Mouse (Mus musculus): Measurements from ENCODE around the gene Srsf3.
"Not testable (repeated sequence)": the region's sequence is repeated elsewhere in the genome, so short reads cannot be mapped to it uniquely, and the experiment has no call there.

The Srsf3 gene

GRCm38 (mm10) chr17:29032274-29033069, at the start of gene Srsf3:
TSS of gene Srsf3 (plus strand) at chr17:29032628.
- DNase-seq, result peak; percentile 99

- DNase-seq, result no peak
These were observed 47.6 kb upstream of the Srsf3 start for GRCm38 (mm10) chr17:28984724-28985420.

GRCm38 (mm10) chr17:28986833-28987232, 45.6 kb upstream of the Srsf3 start:
- DNase-seq, result peak; percentile 41

DNA sequence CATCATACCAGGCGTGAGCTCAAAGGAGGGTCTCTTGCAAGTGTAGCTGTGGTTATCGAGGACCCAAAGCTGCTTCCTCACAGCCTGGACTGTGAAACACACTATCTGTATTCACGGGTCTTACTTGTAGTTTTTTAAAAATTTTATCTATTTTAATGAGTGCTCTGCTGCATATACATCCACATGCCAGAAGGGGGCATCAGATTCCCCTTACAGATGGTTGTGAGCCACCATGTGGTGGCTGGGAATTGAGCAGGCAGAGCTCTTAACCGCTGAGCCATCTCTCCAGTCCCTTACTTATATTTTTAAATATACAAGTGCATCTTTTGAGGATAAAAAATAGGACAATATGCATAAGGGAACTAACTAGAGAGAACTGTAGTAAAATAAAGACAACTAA, 44.7 kb upstream of the Srsf3 start:
- DNase-seq, result peak; percentile 70

- no peak for DNase-seq
These were observed 44.1 kb upstream of the Srsf3 start for GRCm38 (mm10) chr17:28988291-28988690.

DNA sequence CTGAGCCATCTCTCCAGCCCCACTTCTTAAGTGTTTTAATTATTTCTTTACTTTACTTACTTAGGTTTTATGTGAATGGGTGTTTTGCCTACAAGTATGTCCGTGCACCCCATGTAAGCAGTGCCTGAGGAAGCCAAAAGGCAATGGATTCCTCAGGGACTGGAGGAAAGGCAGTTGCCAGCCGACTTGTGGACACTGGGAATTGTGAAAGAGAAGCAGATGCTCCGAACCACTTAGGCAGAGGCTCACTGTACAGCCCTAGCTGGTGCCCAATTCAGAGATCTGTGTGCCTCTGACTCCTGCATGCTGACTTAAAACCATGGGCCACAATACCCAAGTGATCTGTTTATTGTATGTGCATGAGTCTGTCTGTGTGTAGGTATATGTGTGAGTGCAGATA, 43.4 kb upstream of the Srsf3 start:
- no peak for DNase-seq

DNA sequence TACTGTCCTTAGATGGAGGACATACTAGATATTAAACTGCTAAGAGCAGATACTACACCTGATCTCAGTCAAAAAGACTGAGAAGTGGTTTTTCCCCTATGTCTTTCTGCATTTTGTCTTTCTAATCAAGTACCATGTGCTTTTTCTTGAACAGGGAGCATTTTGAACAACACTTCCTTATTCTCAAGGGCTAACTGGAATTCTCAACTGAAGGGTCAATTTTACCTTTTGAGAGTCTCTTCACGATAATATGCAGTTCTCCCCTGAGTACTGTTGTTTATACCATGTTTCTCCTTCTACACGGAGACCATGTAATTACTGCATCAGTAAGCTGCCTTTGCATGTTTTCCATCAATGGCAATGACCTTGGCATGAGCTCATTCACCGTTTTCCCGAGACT, 42.4 kb upstream of the Srsf3 start:
- no peak for DNase-seq

GRCm38 (mm10) chr17:28991286-28991685, 41.1 kb upstream of the Srsf3 start:
- DNase-seq, result no peak

DNA sequence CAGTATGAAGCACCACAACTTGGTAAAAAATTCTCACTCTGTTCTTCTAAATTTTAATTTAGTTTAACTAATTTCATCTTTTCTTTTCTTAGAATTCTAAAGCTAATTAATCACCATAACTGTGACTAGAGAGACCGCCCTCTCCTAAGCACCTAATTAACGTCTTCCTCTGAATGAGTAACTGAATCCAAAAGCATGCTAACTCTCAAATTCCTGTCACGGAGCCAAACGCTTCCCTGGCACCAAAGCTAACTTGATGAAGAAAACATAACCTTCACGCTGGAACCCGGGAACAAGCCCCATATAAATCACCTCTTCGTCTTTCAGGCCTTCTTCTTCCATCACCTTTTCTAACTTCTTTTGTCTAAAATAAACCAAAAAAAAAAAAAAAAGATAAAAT, 40.3 kb upstream of the Srsf3 start:
- no peak for DNase-seq

GRCm38 (mm10) chr17:28993004-28993403, 39.4 kb upstream of the Srsf3 start:
- DNase-seq, result not testable (repeated sequence)

GRCm38 (mm10) chr17:28994615-28995014, 37.8 kb upstream of the Srsf3 start:
- DNase-seq, result no peak

DNA sequence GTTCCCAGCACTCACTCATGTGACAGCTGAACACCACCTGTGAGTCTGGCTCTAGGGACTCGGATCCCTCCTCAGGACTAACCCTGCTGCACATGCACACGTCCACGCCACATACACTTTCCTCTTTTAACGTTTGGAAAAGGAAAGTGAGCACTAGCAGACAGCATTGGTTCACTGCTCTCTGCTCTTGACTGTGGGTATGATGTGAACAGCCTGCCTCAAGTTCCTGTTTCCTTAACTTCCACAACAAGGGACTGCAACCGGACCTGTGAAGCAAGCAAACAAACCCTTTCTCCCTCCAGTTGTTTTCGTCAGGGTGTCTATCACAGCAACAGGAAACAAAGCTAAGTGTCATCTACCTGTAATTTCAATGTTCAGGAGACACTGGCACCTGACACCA, 32.0 kb upstream of the Srsf3 start:
- DNase-seq, result no peak

- no peak for DNase-seq
These were observed 28.7 kb upstream of the Srsf3 start for GRCm38 (mm10) chr17:29003740-29004139.

GRCm38 (mm10) chr17:29005002-29005401, 27.4 kb upstream of the Srsf3 start:
- DNase-seq, result no peak

GRCm38 (mm10) chr17:29006812-29007211, 25.6 kb upstream of the Srsf3 start:
- no peak for DNase-seq

- peak; percentile 58 for DNase-seq
These were observed 25.2 kb upstream of the Srsf3 start for GRCm38 (mm10) chr17:29007243-29007640.

GRCm38 (mm10) chr17:29007641-29008325, 24.6 kb upstream of the Srsf3 start, which contains the start of gene Stk38:
TSS of gene Stk38 (minus strand) at chr17:29007995.
- peak; percentile 97 for DNase-seq

DNA sequence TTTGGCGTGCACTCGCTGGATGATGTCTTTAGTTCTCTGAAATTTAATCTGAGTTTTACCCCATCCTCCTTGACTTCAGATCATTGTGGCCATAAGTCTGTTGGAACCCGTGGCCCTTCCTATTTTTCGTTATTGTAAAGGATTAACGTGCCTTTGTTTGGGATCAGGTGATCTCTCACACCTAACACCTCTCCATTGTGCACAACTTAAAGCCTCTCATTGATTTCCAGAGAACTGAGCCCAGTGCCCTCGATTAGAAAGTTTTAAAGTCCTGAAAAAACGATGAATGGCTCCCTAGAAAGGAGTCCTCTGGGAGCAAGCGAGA, 24.1 kb upstream of the Srsf3 start:
- DNase-seq, result no peak

- DNase-seq, result no peak
These were observed 23.2 kb upstream of the Srsf3 start for GRCm38 (mm10) chr17:29009181-29009580.

GRCm38 (mm10) chr17:29014235-29014634, 18.2 kb upstream of the Srsf3 start:
- no peak for DNase-seq

GRCm38 (mm10) chr17:29015638-29016037, 16.8 kb upstream of the Srsf3 start:
- peak; percentile 69 for DNase-seq

DNA sequence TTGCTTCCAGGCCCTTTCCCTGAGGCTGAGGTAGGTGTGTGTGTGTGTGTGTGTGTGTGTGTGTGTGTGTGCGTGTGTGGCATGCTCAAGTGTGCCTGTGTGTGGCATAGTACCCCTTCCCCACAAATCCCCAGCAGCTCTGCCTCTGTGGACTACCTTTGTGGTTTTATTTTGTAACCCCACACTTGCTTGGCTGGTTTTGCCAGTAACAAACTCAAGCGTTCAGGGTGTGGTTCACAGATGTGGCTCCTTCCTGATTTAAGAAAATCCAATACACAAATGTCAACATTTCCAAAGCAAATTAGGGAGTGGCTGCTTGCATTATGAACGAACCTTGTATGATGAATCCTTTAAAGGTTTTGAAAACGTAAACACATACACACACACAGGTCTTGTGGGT, 15.7 kb upstream of the Srsf3 start:
- DNase-seq, result no peak

DNA sequence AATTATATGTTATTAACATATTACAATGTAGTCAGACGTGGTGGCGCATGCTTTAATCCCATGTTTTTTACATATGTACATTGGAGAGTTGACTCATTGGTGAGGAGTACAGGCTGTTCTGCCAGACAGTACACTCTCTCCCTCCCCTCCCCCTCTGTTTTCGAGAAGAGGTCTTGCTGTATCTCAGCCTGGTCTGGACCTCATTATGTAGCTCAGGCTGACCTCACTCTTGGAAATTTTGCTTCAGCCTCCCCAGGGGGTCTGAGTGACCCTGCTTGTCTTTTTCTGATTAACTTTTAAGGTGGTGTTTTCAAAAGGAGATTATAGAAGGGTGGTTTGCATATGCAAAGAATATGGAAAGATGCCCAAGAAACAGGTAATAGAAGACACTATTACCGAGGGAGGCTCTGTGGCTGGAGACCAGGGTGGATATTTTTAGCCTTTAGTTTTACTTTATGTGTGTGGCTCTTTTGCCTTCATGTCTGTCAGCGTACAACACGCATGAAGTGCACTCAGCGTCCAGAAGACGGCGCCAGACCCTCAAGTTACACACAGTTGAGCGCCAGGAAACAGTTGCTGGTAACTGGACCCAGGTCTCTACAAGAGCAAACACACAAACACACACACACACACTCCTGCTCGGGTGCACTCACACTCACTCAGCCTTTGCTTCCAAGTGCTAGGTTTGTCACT, 14.0 kb upstream of the Srsf3 start:
- DNase-seq, result peak; percentile 36
